Mouse (Mus musculus) ES-E14 (cell line): ENCODE results near the gene Slc22a12.

Experiments used
- CHD2 ChIP-seq: IDR thresholded peaks from 2 replicates; pipeline ENCODE4 v1.6.1; 2014; ENCODE audit warnings: mild to moderate bottlenecking, low read depth, low read length, inconsistent platforms
- HCFC1 ChIP-seq: IDR thresholded peaks from 2 replicates; pipeline ENCODE4 v1.6.1; 2012; ENCODE audit warnings: low read length, inconsistent platforms, borderline replicate concordance; ENCODE audit not compliant: insufficient read depth
- ZNF384 ChIP-seq: IDR thresholded peaks from 2 replicates; pipeline ENCODE4 v1.6.1; 2012; ENCODE audit warnings: low read depth, low read length, inconsistent platforms

- no peak for TF ChIP-seq CHD2
- no peak for TF ChIP-seq HCFC1
- no peak for TF ChIP-seq ZNF384
Measured at GRCm38 (mm10) chr19:6543518-6543917, 686 bp upstream of the Slc22a12 start.
